Mouse (Mus musculus): ENCODE results near the gene Erc1. TPM values are rescaled to one million over a fixed set of nuclear protein-coding genes. Genes with fewer than 3 reads are reported as not detected.
A peak's percentile ranks its signal among the peaks of the same experiment; 100 is the strongest.

Erc1 gene
- polyA plus RNA-seq, 1 experiment, result 8.0 TPM

DNA sequence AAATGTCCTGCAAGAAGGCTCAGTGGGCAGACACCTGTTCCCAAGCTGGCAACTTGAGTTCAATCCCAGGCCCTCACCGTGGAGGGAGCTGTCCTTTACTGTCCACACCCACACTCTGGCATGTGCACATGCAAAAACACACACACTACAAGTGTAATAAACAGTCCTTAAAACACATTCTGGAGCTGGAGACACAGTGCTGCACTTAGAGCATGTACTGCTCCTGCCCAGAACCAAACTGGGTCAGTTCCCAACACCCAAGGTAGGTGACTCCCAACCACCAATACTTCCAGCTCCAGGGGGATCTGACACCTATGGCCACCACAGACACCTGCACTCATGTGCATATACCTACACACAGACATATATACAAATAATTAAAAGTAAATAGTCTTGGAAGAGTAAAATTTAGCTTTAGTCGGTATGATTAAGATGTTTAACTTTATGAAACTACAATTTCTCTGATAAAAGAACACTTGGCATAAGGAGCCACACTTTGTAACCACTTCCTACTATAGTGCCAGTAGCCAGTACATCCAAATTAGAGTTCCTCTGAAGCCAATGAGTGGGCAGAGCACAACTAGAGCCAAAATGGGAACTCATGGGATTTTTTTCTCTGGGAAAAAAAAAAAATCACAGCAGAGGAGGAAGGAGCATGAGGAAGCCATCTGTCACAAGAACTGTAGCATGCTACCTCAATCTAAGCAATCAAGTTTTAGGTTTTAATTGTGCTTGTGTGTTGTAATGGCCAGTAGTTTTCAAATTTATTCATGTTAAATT lies 39.1 kb downstream of the Erc1 start:
- H3K27me3 ChIP-seq (replicated peaks; ENCODE audit: control insufficient read depth, insufficient read depth, low read length), result no peaks in the 10 kb centered on the region
- no peaks in the 10 kb centered on the region for H3K4me1 ChIP-seq (ENCODE audit: control insufficient read depth, insufficient read depth, low read length)
- no peak overlapping the region for H3K4me3 ChIP-seq (ENCODE audit: insufficient read depth, low read depth, low read length)
- no peak for DNase-seq
- WGBS, result 79% methylated on average over 2 of the region's 2 CpGs
- no peaks in the 10 kb centered on the region for H3K36me3 ChIP-seq (ENCODE audit: control insufficient read depth, insufficient read depth, low read length)
- no peak for TF ChIP-seq POLR2A (IDR thresholded peaks at IDR 0.05; ENCODE audit: low read depth, low read length)
- no peak for TF ChIP-seq CTCF (conservative IDR thresholded peaks at IDR 0.05; ENCODE audit: insufficient read depth, insufficient read length, low read depth, low read length)
- no peak overlapping the region for H3K27ac ChIP-seq (ENCODE audit: insufficient read depth, low read depth, low read length)

DNA sequence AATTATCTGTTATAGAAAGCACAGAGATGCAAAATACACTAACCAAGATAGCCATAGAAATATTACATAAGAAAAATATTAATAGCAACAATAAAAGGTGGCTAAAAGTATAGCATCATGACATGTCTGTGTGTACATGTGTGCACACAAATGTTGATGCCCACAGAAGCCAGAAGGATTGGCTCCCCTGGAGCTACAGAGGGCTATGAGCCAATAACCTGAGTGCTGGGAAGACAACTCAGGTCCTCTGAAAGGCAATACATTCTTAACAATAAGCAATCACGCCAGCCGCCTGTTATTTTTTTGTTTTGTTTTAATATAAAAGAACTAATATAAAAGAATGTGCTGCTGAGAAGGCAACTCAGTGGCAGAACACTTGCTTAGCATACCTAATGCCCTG lies 44.7 kb downstream of the Erc1 start:
- TF ChIP-seq POLR2A (IDR thresholded peaks at IDR 0.05; ENCODE audit: low read depth, low read length), result no peak
- no peak for TF ChIP-seq CTCF (conservative IDR thresholded peaks at IDR 0.05; ENCODE audit: insufficient read depth, insufficient read length, low read depth, low read length)
- no peak overlapping the region for H3K27ac ChIP-seq (ENCODE audit: insufficient read depth, low read depth, low read length)
- no peak overlapping the region for H3K4me3 ChIP-seq (ENCODE audit: insufficient read depth, low read depth, low read length)
- no peak for DNase-seq
- H3K36me3 ChIP-seq (ENCODE audit: control insufficient read depth, insufficient read depth, low read length), result no peaks in the 10 kb centered on the region
- H3K4me1 ChIP-seq (ENCODE audit: control insufficient read depth, insufficient read depth, low read length), result no peaks in the 10 kb centered on the region
- no peaks in the 10 kb centered on the region for H3K27me3 ChIP-seq (replicated peaks; ENCODE audit: control insufficient read depth, insufficient read depth, low read length)
- 91% methylated on average over 2 of the region's 2 CpGs for WGBS

DNA sequence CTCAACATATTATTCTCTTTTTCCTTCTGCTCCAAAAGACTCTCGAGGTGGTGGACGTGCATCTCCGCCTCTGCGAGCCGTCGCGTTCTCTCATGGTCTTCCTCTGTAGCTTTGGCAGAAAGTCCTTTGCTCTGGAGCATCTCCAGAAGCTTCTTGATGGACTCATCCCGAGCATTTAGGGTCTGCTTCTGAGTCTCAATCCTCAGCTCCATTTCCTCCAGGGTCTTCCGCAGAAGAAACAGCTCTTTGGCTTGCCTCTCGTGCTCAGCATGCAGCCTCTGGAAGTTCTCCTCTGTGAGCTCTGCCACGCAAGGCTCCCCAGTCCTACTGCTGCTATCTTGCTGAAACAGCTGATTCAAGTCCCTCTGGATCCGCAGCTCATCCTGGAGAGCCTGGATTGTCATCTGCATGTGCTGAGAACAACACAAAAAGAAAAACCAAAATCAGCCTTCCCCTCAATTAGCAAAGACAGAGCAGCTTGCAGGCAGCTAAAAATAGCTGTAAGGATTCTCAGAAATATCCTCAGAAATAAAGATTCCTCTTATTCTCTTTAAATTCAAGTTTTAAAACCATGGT lies 51.0 kb downstream of the Erc1 start:
- no peak for TF ChIP-seq POLR2A (IDR thresholded peaks at IDR 0.05; ENCODE audit: low read depth, low read length)
- TF ChIP-seq CTCF (conservative IDR thresholded peaks at IDR 0.05; ENCODE audit: insufficient read depth, insufficient read length, low read depth, low read length), result no peak
- Histone ChIP-seq H3K4me3 (ENCODE audit: insufficient read depth, low read depth, low read length) (no peak overlapping the region), H3K27me3 (replicated peaks; ENCODE audit: control insufficient read depth, insufficient read depth, low read length) (no peaks in the 10 kb centered on the region), H3K36me3 (ENCODE audit: control insufficient read depth, insufficient read depth, low read length) (no peaks in the 10 kb centered on the region), H3K4me1 (ENCODE audit: control insufficient read depth, insufficient read depth, low read length) (no peaks in the 10 kb centered on the region), H3K27ac (ENCODE audit: insufficient read depth, low read depth, low read length) (no peak overlapping the region)
- WGBS, result 89% methylated on average over 12 of the region's 12 CpGs
- no peak for DNase-seq

DNA sequence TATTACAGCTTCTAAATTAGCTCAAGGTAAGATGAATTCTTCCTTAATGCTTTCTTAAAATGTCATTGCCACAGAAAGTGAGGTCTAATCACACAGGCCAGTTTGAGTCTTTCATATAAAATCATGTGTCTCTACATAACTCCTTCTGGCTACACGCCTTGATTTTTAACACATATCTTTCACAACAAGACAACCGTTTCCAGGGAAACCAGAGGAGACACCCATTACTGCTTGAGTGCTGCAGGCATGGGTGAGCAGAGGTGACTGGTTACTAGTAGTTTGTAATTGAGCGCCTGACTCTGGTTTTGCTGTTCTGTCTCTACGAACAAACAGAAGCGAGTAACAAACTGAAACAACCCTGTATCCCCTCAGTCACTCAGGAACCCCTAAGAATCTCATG lies 51.7 kb downstream of the Erc1 start:
- Histone ChIP-seq H3K4me1 (ENCODE audit: control insufficient read depth, insufficient read depth, low read length) (no peaks in the 10 kb centered on the region), H3K4me3 (ENCODE audit: insufficient read depth, low read depth, low read length) (no peak overlapping the region), H3K36me3 (ENCODE audit: control insufficient read depth, insufficient read depth, low read length) (no peaks in the 10 kb centered on the region), H3K27me3 (replicated peaks; ENCODE audit: control insufficient read depth, insufficient read depth, low read length) (no peaks in the 10 kb centered on the region), H3K27ac (ENCODE audit: insufficient read depth, low read depth, low read length) (no peak overlapping the region)
- WGBS, result 92% methylated on average over 5 of the region's 5 CpGs
- no peak for DNase-seq
- TF ChIP-seq POLR2A (IDR thresholded peaks at IDR 0.05; ENCODE audit: low read depth, low read length) (no peak), CTCF (conservative IDR thresholded peaks at IDR 0.05; ENCODE audit: insufficient read depth, insufficient read length, low read depth, low read length) (no peak)

DNA sequence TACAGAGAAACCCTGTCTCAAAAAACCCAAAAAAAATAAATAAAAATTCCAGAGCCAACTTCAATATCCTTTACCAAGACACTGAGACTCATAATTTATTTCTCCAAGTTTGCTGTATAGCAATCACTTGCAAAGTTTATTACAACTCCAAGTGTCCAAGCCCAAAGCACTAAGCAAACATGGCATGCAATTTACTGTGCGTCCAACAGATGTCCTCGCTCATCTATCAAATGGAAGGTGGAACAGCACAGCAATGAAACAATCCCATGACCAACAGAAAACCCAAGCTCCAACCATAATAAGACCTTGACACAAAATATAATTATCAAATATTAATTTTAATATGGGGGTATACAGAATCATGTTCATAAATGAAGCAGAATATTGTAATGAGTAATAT lies 55.4 kb downstream of the Erc1 start:
- DNase-seq, result peak; percentile 66
- Histone ChIP-seq H3K27me3 (replicated peaks; ENCODE audit: control insufficient read depth, insufficient read depth, low read length) (no peaks in the 10 kb centered on the region), H3K36me3 (ENCODE audit: control insufficient read depth, insufficient read depth, low read length) (no peaks in the 10 kb centered on the region; the same call in 1 of the 2 replicates), H3K4me1 (ENCODE audit: control insufficient read depth, insufficient read depth, low read length) (no peaks in the 10 kb centered on the region), H3K4me3 (ENCODE audit: insufficient read depth, low read depth, low read length) (no peak overlapping the region), H3K27ac (ENCODE audit: insufficient read depth, low read depth, low read length) (no peak overlapping the region)
- TF ChIP-seq CTCF (conservative IDR thresholded peaks at IDR 0.05; ENCODE audit: insufficient read depth, insufficient read length, low read depth, low read length) (peak; percentile 59), POLR2A (IDR thresholded peaks at IDR 0.05; ENCODE audit: low read depth, low read length) (no peak)
- 37% methylated on average over 2 of the region's 2 CpGs for WGBS

DNA sequence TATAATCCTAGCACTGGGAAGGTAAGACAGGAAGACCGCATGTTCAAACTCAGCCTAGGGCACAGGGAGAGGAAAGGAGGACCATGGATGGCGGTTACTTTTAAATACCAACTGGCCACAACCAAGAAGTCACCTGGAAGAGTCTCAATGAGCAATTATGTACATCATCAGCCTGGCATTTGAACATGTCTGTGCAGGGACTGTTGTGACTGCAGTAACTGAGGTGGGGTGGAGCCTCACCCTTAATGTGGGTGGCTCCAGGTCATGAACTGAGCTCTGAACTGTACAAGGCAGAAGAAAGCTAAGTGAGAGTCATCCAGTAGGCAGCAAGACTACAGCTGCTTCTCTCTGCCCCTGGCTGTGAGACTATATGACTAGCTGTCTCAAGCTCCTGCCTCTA lies 65.6 kb downstream of the Erc1 start:
- H3K36me3 ChIP-seq (ENCODE audit: control insufficient read depth, insufficient read depth, low read length), result no peaks in the 10 kb centered on the region
- DNase-seq, result no peak
- no peaks in the 10 kb centered on the region for H3K27me3 ChIP-seq (replicated peaks; ENCODE audit: control insufficient read depth, insufficient read depth, low read length)
- 100% methylated on average over 2 of the region's 2 CpGs for WGBS
- no peak overlapping the region for H3K4me3 ChIP-seq (ENCODE audit: insufficient read depth, low read depth, low read length)
- H3K4me1 ChIP-seq (ENCODE audit: control insufficient read depth, insufficient read depth, low read length), result no peaks in the 10 kb centered on the region
- TF ChIP-seq POLR2A (IDR thresholded peaks at IDR 0.05; ENCODE audit: low read depth, low read length) (no peak), CTCF (conservative IDR thresholded peaks at IDR 0.05; ENCODE audit: insufficient read depth, insufficient read length, low read depth, low read length) (no peak)
- H3K27ac ChIP-seq (ENCODE audit: insufficient read depth, low read depth, low read length), result no peak overlapping the region

DNA sequence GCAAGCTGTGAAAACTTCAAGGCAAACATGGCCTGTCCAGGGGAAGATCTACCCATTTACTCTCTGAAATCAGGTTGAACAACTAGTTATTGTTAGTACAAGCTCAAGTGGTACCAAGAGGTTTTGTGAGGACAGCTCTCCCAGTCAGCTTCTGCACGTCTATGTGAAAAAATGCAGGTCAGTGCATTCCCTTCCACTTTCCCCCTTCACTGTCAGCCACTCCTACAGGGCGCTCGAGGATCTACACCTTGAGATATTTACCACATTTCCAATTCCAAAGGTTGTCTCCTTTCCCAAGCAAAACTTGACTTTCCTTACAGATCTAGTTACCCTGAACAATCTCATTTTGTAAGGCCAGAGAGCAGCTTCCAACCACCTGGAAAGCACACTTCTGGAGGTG lies 66.9 kb downstream of the Erc1 start:
- Histone ChIP-seq H3K4me3 (ENCODE audit: insufficient read depth, low read depth, low read length) (no peak overlapping the region), H3K27me3 (replicated peaks; ENCODE audit: control insufficient read depth, insufficient read depth, low read length) (no peaks in the 10 kb centered on the region), H3K4me1 (ENCODE audit: control insufficient read depth, insufficient read depth, low read length) (no peaks in the 10 kb centered on the region), H3K36me3 (ENCODE audit: control insufficient read depth, insufficient read depth, low read length) (no peaks in the 10 kb centered on the region), H3K27ac (ENCODE audit: insufficient read depth, low read depth, low read length) (no peak overlapping the region)
- 75% methylated on average over 3 of the region's 3 CpGs for WGBS
- TF ChIP-seq POLR2A (IDR thresholded peaks at IDR 0.05; ENCODE audit: low read depth, low read length), result no peak
- TF ChIP-seq CTCF (conservative IDR thresholded peaks at IDR 0.05; ENCODE audit: insufficient read depth, insufficient read length, low read depth, low read length), result no peak
- no peak for DNase-seq
